Mouse (Mus musculus): ENCODE results near the gene Cela1. TPM values are rescaled to one million over a fixed set of nuclear protein-coding genes. Genes with fewer than 3 reads are reported as not detected.

Cela1 gene
- 10.2 TPM for polyA plus RNA-seq (2017; shearing (Covaris generic))

GRCm38 (mm10) chr15:100687430-100687971, at the start of gene Cela1:
Gene Cela1, minus strand, starts transcription at chr15:100687921.

GRCm38 (mm10) chr15:100729281-100729985, 41.7 kb upstream of the Cela1 start, which contains the start of gene Galnt6:
Gene Galnt6, minus strand, starts transcription at chr15:100729376.

GRCm38 (mm10) chr15:100669337-100669736, 18.4 kb downstream of the Cela1 start, which contains the start of gene Bin2:
Gene Bin2, minus strand, starts transcription at chr15:100669553.

GRCm38 (mm10) chr15:100636700-100637501, 50.8 kb downstream of the Cela1 start, which contains the start of gene Smagp:
Gene Smagp, minus strand, starts transcription at chr15:100636940.

Other genes with a start within 250 kb of the Cela1 start
- gene Letmd1, start 218.9 kb downstream of the Cela1 start, polyA plus RNA-seq (2017; shearing (Covaris generic)), result 51.7 TPM
- gene Csrnp2, start 192.4 kb downstream of the Cela1 start, polyA plus RNA-seq (2017; shearing (Covaris generic)), result 3.7 TPM
- 12.5 TPM for gene Tfcp2, start 135.9 kb downstream of the Cela1 start, polyA plus RNA-seq (2017; shearing (Covaris generic))
- gene Pou6f1, start 87.9 kb downstream of the Cela1 start, polyA plus RNA-seq (2017; shearing (Covaris generic)), result 8.5 TPM
- 609 TPM for gene Dazap2, start 72.6 kb downstream of the Cela1 start, polyA plus RNA-seq (2017; shearing (Covaris generic))
- gene Smagp, start 51.0 kb downstream of the Cela1 start, polyA plus RNA-seq (2017; shearing (Covaris generic)), result not detected
- gene Bin2, start 18.4 kb downstream of the Cela1 start, polyA plus RNA-seq (2017; shearing (Covaris generic)), result 724 TPM
- 186 TPM for gene Galnt6, start 41.5 kb upstream of the Cela1 start, polyA plus RNA-seq (2017; shearing (Covaris generic))
- gene Slc4a8, start 73.8 kb upstream of the Cela1 start, polyA plus RNA-seq (2017; shearing (Covaris generic)), result 26.1 TPM
- gene Scn8a, start 181.9 kb upstream of the Cela1 start, polyA plus RNA-seq (2017; shearing (Covaris generic)), result not detected